Mouse (Mus musculus) lung, postnatal 0 days (tissue): ENCODE results near the gene Ankrd44.

ENCODE experiments used
- CTCF ChIP-seq: IDR thresholded peaks from 2 replicates; pipeline ENCODE4 v1.5.1; 2016; ENCODE audit warnings: antibody characterized with exemption, mild to moderate bottlenecking
- EP300 ChIP-seq: IDR thresholded peaks from 2 replicates; pipeline ENCODE4 v1.6.1; 2016; ENCODE audit warnings: antibody characterized with exemption, mild to moderate bottlenecking, control low read depth

DNA sequence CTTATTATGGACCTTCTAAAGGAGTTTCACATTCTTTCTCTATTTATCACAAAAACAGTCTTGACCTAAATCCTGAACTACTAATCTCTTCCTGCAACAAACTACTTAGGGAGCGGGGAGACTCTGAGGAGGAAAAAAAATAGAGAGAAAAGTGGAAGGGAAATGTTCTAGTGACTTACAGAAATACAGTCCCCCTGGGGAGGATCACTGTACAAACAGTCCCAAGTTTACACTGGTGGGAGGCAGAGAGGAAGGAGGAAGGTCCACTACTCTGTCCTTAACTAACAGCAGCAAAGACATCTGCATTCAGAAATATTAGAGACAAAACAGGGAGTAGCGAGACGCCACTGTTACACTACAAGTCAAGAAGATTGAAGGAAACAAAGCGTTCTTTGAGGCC, 59.0 kb downstream of the Ankrd44 start:
- no peak for TF ChIP-seq CTCF
- no peak for TF ChIP-seq EP300
